Mouse (Mus musculus): ENCODE measurements at regions not wholly inside any gene's neighbourhood (a gene's known extent, or its start where the extent isn't known, plus 50 kb on each side); places are given as distances from the start of the nearest gene placed in this dataset.

DNA sequence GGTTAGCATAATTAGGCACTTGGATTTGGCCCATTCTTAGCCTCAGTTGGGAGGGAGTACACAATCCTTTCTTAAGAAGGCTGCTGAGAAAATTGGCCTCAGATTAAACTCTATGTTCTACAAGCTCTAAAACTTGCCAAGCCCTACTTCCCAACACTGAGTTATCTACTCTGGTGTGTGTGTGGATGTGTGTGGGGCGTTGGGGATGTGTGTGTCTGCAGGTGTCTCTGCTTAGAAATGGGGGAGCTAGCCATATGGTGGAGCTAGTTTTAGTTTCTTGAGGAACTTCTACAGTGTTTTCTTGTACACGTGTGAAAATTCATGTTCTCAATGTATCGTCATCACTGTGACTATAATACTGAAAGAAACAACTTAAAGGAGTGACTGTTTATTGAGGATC, 106.3 kb downstream of the Otor start:
- TF ChIP-seq CTCF (IDR thresholded peaks at IDR 0.05): no peak
- TF ChIP-seq EP300 (IDR thresholded peaks at IDR 0.05): no peak
